28 mouse cellular contexts compared by ENCODE assay signal in the genomic region with DNA sequence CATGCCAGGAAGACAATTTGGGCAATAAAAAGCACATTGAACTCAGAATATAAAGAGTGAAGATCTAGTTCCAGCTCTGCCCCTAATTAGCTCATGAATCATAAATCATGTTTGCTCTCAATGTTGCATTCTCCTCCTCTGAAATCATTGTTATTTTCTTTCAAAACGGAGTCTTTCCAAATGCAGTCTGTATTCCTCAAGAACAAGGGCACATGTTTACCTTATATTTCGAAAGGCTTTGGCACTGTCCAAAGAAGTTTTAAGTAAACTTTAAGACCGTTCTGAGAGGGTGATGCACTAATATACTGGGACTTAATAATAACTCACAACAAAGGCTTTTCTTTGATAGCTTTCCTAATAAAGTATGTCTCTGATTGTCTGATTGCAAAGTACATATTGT.
DNase-seq lines count a peak whose midpoint lies in the region; ATAC-seq and TF ChIP-seq lines count a peak whose summit lies in the region.
"Had no signal": no experiment of that assay in that cellular context is flagged by ENCODE, and none has a peak within 500 bp of the region (broad histone marks: within the 10 kb centered on the region; RNA-seq: fewer than 3 reads in every experiment).

No protein-coding gene starts in this region.

- no peaks in the 10 kb centered on the region for H3K27me3 ChIP-seq in liver, postnatal 0 days (ENCODE audit: insufficient read depth, low read length)
- H3K27me3 ChIP-seq: CH12.LX; embryonic facial prominence, embryonic 13.5 days; embryonic facial prominence, embryonic 15.5 days; forebrain, embryonic 13.5 days; forebrain, embryonic 15.5 days; Patski had no signal

- ATAC-seq in liver, postnatal 0 days, result no peak
- ATAC-seq: activated CD4-positive, CD25-positive, alpha-beta regulatory T cell, adult 4 months; CD4-positive, CD25-positive, alpha-beta regulatory T cell, adult 4 months; forebrain, embryonic 13.5 days; forebrain, embryonic 15.5 days; forebrain, postnatal 0 days; Patski had no signal

- no peak for TF ChIP-seq CTCF in liver, postnatal 0 days (IDR thresholded peaks at IDR 0.05; ENCODE audit: low read depth)

- no peak overlapping the region for H3K27ac ChIP-seq in liver, postnatal 0 days (ENCODE audit: low read depth)
- H3K27ac ChIP-seq: embryonic facial prominence, embryonic 13.5 days; embryonic facial prominence, embryonic 15.5 days; forebrain, embryonic 13.5 days; forebrain, embryonic 15.5 days had no signal

- peak; percentile 25 for DNase-seq in lung, postnatal 25 days (ENCODE audit: low spot score)
- DNase-seq in lung, postnatal 10 days, result no peak
- DNase-seq in 3T3-L1 (ENCODE audit: low read depth, low spot score) (peak; percentile 10), adipocyte (ENCODE audit: low spot score) (peak; percentile 66)
- no peak for DNase-seq in liver, postnatal 0 days
- no peak for DNase-seq in heart, adult 8-10 months (ENCODE audit: low spot score)
- DNase-seq: adrenal gland, adult 2 months; adrenal gland, postnatal 10 days; adrenal gland, postnatal 25 days; B cell, adult 2 months; cerebellum, adult 11 months; cerebellum, adult 18-20 months; cerebellum, adult 8-10 months; cerebellum, adult 9-11 months; cerebellum, postnatal 14 days; cerebellum, postnatal 36 days; embryo, embryonic 11 days; forebrain, postnatal 0 days had no signal

- no peaks in the 10 kb centered on the region for H3K4me1 ChIP-seq in liver, postnatal 0 days (ENCODE audit: insufficient read depth)
- H3K4me1 ChIP-seq: embryonic facial prominence, embryonic 13.5 days; embryonic facial prominence, embryonic 15.5 days; forebrain, embryonic 13.5 days; forebrain, embryonic 15.5 days had no signal

- WGBS in liver, postnatal 0 days (ENCODE audit: insufficient replicate concordance), result 66% methylated on average over 3 of the region's 3 CpGs

- no peak overlapping the region for H3K4me2 ChIP-seq in liver, postnatal 0 days (ENCODE audit: low read depth, low read length)
- H3K4me2 ChIP-seq: embryonic facial prominence, embryonic 13.5 days; embryonic facial prominence, embryonic 15.5 days; forebrain, embryonic 13.5 days; forebrain, embryonic 15.5 days had no signal

- H3K36me3 ChIP-seq in liver, postnatal 0 days (replicated peaks; ENCODE audit: insufficient read depth, low read length), result no peaks in the 10 kb centered on the region
- H3K36me3 ChIP-seq: embryonic facial prominence, embryonic 13.5 days; embryonic facial prominence, embryonic 15.5 days; forebrain, embryonic 15.5 days; G1E had no signal

- H3K4me3 ChIP-seq in liver, postnatal 0 days (ENCODE audit: low read depth, low read length), result no peak overlapping the region
- H3K4me3 ChIP-seq: embryonic facial prominence, embryonic 13.5 days; embryonic facial prominence, embryonic 15.5 days; erythroblast, embryonic 14.5 days; forebrain, embryonic 13.5 days; forebrain, embryonic 15.5 days had no signal

- no peak overlapping the region for H3K9ac ChIP-seq in liver, postnatal 0 days (replicated peaks)
- H3K9ac ChIP-seq: embryonic facial prominence, embryonic 13.5 days; embryonic facial prominence, embryonic 15.5 days; forebrain, embryonic 13.5 days; forebrain, embryonic 15.5 days; forebrain, postnatal 0 days had no signal

- no peaks in the 10 kb centered on the region for H3K9me3 ChIP-seq in liver, postnatal 0 days (ENCODE audit: low read length)
- H3K9me3 ChIP-seq: embryonic facial prominence, embryonic 13.5 days; embryonic facial prominence, embryonic 15.5 days; forebrain, embryonic 13.5 days; forebrain, embryonic 15.5 days; G1E had no signal

- TF ChIP-seq EP300 in liver, postnatal 0 days (IDR thresholded peaks at IDR 0.05; ENCODE audit: low read depth), result no peak

Comparison
In these comparisons a context has a peak if more than half of its experiments do, and no peak if none do; other contexts are left out.
1. DNase-seq: peak in lung, postnatal 25 days (single experiment), 3T3-L1 (single experiment) and adipocyte (single experiment); none in lung, postnatal 10 days (single experiment), liver, postnatal 0 days (single experiment) and heart, adult 8-10 months (single experiment).